28 mouse cellular contexts compared by ENCODE assay signal in the genomic region with DNA sequence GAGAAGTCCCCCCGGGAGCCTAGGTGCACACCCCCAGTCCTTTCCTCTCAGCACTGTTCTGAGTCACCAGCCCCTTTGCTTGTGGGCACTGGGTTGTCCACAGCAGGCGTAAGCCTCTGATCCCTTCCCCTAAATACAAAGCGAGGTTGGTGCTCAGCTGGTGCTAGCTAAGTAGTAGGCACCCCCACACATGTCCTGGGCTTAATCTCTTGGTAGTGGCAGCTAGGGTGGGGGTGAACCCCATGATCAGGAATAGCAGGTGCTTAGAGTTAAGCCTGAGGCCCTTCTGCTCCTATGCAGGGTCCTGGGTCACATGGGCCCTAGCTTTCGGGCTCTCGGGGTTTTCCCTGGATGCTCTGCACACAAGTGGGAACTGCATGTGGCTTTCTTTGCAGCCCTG. TPM values are rescaled to one million over a fixed set of nuclear protein-coding genes. Genes with fewer than 3 reads are reported as not detected.
"Had no signal": no experiment of that assay in that cellular context is flagged by ENCODE, and none has a peak within 500 bp of the region (broad histone marks: within the 10 kb centered on the region; RNA-seq: fewer than 3 reads in every experiment).

No protein-coding gene starts in this region.

- H3K27ac ChIP-seq: heart, adult 2 months; heart, embryonic 13.5 days; heart, embryonic 15.5 days; hindbrain, embryonic 14.5 days; kidney, embryonic 15.5 days; kidney, postnatal 0 days; limb, embryonic 13.5 days; limb, embryonic 15.5 days; liver, embryonic 12.5 days had no signal

- H3K4me1 ChIP-seq: heart, embryonic 13.5 days; heart, embryonic 15.5 days; kidney, embryonic 15.5 days; liver, embryonic 12.5 days had no signal

- H3K9me3 ChIP-seq: heart, embryonic 13.5 days; heart, embryonic 15.5 days; kidney, embryonic 15.5 days; limb, embryonic 13.5 days; limb, embryonic 15.5 days; liver, embryonic 12.5 days had no signal

- H3K4me3 ChIP-seq: heart, adult 2 months; heart, embryonic 13.5 days; heart, embryonic 15.5 days; kidney, embryonic 15.5 days; limb, embryonic 13.5 days; limb, embryonic 15.5 days; liver, embryonic 12.5 days had no signal

- H3K27me3 ChIP-seq: heart, embryonic 15.5 days; kidney, embryonic 15.5 days; limb, embryonic 13.5 days; limb, embryonic 15.5 days had no signal

- H3K4me2 ChIP-seq: heart, embryonic 11.5 days; heart, embryonic 13.5 days; heart, embryonic 15.5 days; hindbrain, embryonic 14.5 days; kidney, embryonic 15.5 days; limb, embryonic 13.5 days; limb, embryonic 15.5 days; liver, embryonic 12.5 days had no signal

- DNase-seq: gastrocnemius, postnatal 14 days; gastrocnemius, postnatal 36 days; heart, adult 11 months; heart, adult 2 months; heart, postnatal 14 days; heart, postnatal 36 days; kidney, adult 11 months; kidney, adult 2 months; kidney, adult 9 months; kidney, postnatal 14 days; kidney, postnatal 36 days; layer of hippocampus, adult 9-11 months; layer of hippocampus, postnatal 36 days; left cerebral cortex, postnatal 4 days had no signal

- ATAC-seq: hindbrain, embryonic 16.5 days; liver, embryonic 12.5 days had no signal

- H3K9ac ChIP-seq: heart, embryonic 13.5 days; heart, embryonic 15.5 days; hindbrain, embryonic 14.5 days; kidney, embryonic 15.5 days; limb, embryonic 13.5 days; limb, embryonic 15.5 days; liver, embryonic 12.5 days had no signal

- H3K36me3 ChIP-seq: heart, embryonic 13.5 days; heart, embryonic 15.5 days; kidney, embryonic 15.5 days; limb, embryonic 13.5 days; limb, embryonic 15.5 days; liver, embryonic 12.5 days had no signal

RNA-seq across cellular contexts. Expression of a gene that starts 12.2 kb away (rescaled TPM):
- total RNA-seq: hematopoietic stem cell, adult 5-6 weeks had no signal

RNA-seq across cellular contexts. Expression of a gene that starts 22.4 kb away (rescaled TPM):
- total RNA-seq: gastrocnemius, adult 18-20 months; gastrocnemius, adult 8-10 months; gastrocnemius, postnatal 14 days; gastrocnemius, postnatal 36 days; heart, adult 2 months; heart, postnatal 14 days; heart, postnatal 36 days; hematopoietic stem cell, adult 5-6 weeks; layer of hippocampus, adult 18-20 months; layer of hippocampus, postnatal 36 days had no signal
- polyA plus RNA-seq: heart, adult 2 months had no signal

RNA-seq across cellular contexts. Expression of a gene that starts 48.1 kb away (rescaled TPM):
- total RNA-seq: hematopoietic stem cell, adult 5-6 weeks had no signal
